Mouse (Mus musculus) heart, embryonic 14.5 days (tissue): Measurements from ENCODE around the gene Timmdc1. TPM values are rescaled to one million over a fixed set of nuclear protein-coding genes. Genes with fewer than 3 reads are reported as not detected.

Source experiments
- ATAC-seq: fragments of 200-750 bp; cut with Nextera tagmentation; 2 replicates; pipeline ENCODE4 v1.8.0; 2017; ENCODE audit warnings: low read depth, moderate TSS enrichment; ENCODE audit not compliant: insufficient number of reproducible peaks, insufficient read depth, low FRiP score
- H3K27ac ChIP-seq, 2 experiments: fragments of 200-500 bp in 1 of 2; fragments of 300-500 bp in 1 of 2; sonication (generic) in 1 of 2; replicated peaks in 1 of 2; 2 replicates each; pipeline ENCODE4 v1.5.1; 2012 to 2014; ENCODE audit warnings: low read depth in 2 of 2, low read length in 2 of 2, control low read depth in 1 of 2, mild to moderate bottlenecking in 1 of 2, mixed read lengths in 1 of 2; ENCODE audit not compliant: control insufficient read depth in 1 of 2, insufficient read depth in 1 of 2
- H3K27me3 ChIP-seq: fragments of 300-500 bp; sonication (generic); 2 replicates; pipeline ENCODE4 v1.6.1; 2014; ENCODE audit warnings: mild to moderate bottlenecking, low read length, control low read depth; ENCODE audit not compliant: control insufficient read depth, insufficient read depth
- H3K36me3 ChIP-seq: fragments of 300-500 bp; sonication (generic); 2 replicates; pipeline ENCODE4 v1.6.1; 2014; ENCODE audit warnings: mild to moderate bottlenecking, control low read depth, low read length, mixed read lengths; ENCODE audit not compliant: control insufficient read depth, insufficient read depth
- H3K4me1 ChIP-seq, 2 experiments: fragments of 200-500 bp in 1 of 2; fragments of 300-500 bp in 1 of 2; sonication (generic) in 1 of 2; 2 replicates each; pipeline ENCODE4 v1.6.1; 2012 to 2014; ENCODE audit warnings: low read length in 2 of 2, control low read depth in 1 of 2, mixed read lengths in 1 of 2; ENCODE audit not compliant: control insufficient read depth in 2 of 2, insufficient read depth in 2 of 2
- H3K4me2 ChIP-seq: fragments of 300-500 bp; sonication (generic); 2 replicates; pipeline ENCODE4 v1.6.1; 2014; ENCODE audit warnings: mild to moderate bottlenecking, low read length
- H3K4me3 ChIP-seq, 2 experiments: fragments of 200-500 bp in 1 of 2; fragments of 300-500 bp in 1 of 2; sonication (generic) in 1 of 2; 2 replicates each; pipeline ENCODE4 v1.5.1; 2012 to 2014; ENCODE audit warnings: low read length in 2 of 2, mild to moderate bottlenecking in 2 of 2, control low read depth in 1 of 2, low read depth in 1 of 2, moderate library complexity in 1 of 2; ENCODE audit not compliant: control insufficient read depth in 1 of 2, insufficient read depth in 1 of 2
- H3K9ac ChIP-seq: fragments of 300-500 bp; sonication (generic); 2 replicates; pipeline ENCODE4 v1.6.1; 2014; ENCODE audit warnings: mild to moderate bottlenecking, low read length
- H3K9me3 ChIP-seq: fragments of 300-500 bp; sonication (generic); 2 replicates; pipeline ENCODE4 v1.6.1; 2016; ENCODE audit warnings: low read length, control low read depth; ENCODE audit not compliant: control insufficient read depth
- WGBS: fragments of 180-500 bp; shearing (Covaris S2); extraction: QIAGEN DNeasy Blood & Tissue Kit; methylation state at CpG from one replicate; pipeline ENCODE4 v1.1.7; 2014; 5-methylcytosine and 5-hydroxymethylcytosine counted together
- polyA plus RNA-seq: library from polyadenylated mRNA; unstranded; fragments of >200 nt; fragmentation: Nextera tagmentation; extraction: Ambion mirVana; gene quantifications from 2 replicates; pipeline ENCODE4 v1.2.1, GENCODE M21; 2014

Timmdc1 gene
- polyA plus RNA-seq, 1 experiment from 2014 or later, result 34.4 TPM

GRCm38 (mm10) chr16:38519140-38519539 lies 3.3 kb downstream of the Timmdc1 start:
- Histone ChIP-seq H3K9me3 (no peaks in the 10 kb centered on the region), H3K4me3 (no peak overlapping the region), H3K4me2 (no peak overlapping the region), H3K27ac (no peak overlapping the region), H3K4me1 (peaks cover 4 to 9% of the 10 kb centered on the region in 2 experiments; a peak in 3 of 4 replicates), H3K9ac (no peak overlapping the region), H3K27me3 (no peaks in the 10 kb centered on the region), H3K36me3 (peaks cover 43% of the 10 kb centered on the region)
- no peak for ATAC-seq
- WGBS, result 86% methylated on average over 2 of the region's 2 CpGs

DNA sequence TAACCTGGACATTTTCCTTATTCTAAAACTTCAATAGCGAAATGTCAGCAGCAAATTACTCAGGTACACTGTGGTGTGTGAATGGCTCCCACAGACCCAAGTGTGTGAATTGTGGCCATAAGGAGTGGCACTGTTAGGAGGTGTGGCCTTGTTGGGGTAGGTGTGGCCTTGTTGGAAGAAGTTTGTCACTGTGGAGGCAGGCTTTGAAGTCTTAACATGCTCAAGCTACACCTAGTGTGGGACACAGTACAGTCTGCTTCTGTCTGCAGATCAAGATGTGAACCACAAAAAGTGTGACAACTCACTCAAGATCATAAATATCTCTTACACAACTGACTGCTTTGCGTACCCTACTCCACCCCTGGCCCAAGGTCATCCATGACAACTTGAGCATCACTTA lies 11.6 kb downstream of the Timmdc1 start:
- Histone ChIP-seq H3K9me3 (no peaks in the 10 kb centered on the region), H3K4me2 (no peak overlapping the region), H3K4me1 (no peaks in the 10 kb centered on the region), H3K27ac (no peak overlapping the region), H3K27me3 (no peaks in the 10 kb centered on the region), H3K36me3 (peaks cover 65% of the 10 kb centered on the region), H3K4me3 (no peak overlapping the region), H3K9ac (no peak overlapping the region)
- WGBS, result 96% methylated on average over 2 of the region's 2 CpGs
- ATAC-seq, result no peak

DNA sequence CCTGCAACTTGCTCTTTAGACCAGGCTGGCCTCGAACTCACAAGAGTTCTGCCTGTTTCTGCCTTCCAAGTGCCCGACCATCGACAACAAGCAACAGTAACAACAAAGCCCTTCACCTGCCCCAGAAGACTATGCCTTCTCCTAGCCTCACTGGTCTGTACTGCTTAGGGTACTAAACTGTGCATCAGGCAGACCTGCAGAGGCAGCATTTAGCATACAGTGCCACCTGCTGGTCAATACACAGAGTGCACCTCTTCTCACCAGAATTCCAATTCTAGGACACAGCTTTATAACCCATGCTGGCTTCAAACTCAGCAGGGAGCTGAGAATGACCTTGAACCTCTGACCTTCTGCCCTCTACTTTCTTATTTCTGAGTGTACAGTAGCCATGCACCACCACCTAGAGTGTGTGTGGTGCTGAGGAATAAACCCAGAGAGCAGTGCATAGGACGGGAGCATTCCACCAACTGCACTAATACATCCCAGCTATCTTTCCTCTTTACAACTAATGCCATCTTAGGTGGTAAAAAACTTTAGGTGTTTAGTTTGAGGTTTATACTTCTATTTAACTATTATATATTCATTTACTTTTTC lies 16.3 kb downstream of the Timmdc1 start:
- Histone ChIP-seq H3K4me3 (no peak overlapping the region), H3K9ac (no peak overlapping the region), H3K36me3 (peaks cover 74% of the 10 kb centered on the region), H3K4me1 (no peaks in the 10 kb centered on the region), H3K27ac (no peak overlapping the region), H3K9me3 (no peaks in the 10 kb centered on the region), H3K4me2 (no peak overlapping the region), H3K27me3 (no peaks in the 10 kb centered on the region)
- WGBS, result 58% methylated on average over 4 of the region's 4 CpGs
- ATAC-seq, result peak; percentile 71; the same call in 1 of the 2 replicates

GRCm38 (mm10) chr16:38503528-38503927 lies 18.9 kb downstream of the Timmdc1 start:
- WGBS, result 88% methylated on average over 4 of the region's 4 CpGs
- no peaks in the 10 kb centered on the region for H3K27me3 ChIP-seq
- H3K36me3 ChIP-seq, result peaks cover 82% of the 10 kb centered on the region
- no peaks in the 10 kb centered on the region for H3K4me1 ChIP-seq
- no peak overlapping the region for H3K4me3 ChIP-seq
- H3K9ac ChIP-seq, result no peak overlapping the region
- H3K9me3 ChIP-seq, result no peaks in the 10 kb centered on the region
- ATAC-seq, result no peak
- no peak overlapping the region for H3K27ac ChIP-seq
- H3K4me2 ChIP-seq, result no peak overlapping the region

- Histone ChIP-seq H3K9me3 (no peaks in the 10 kb centered on the region), H3K4me2 (no peak overlapping the region), H3K27ac (no peak overlapping the region), H3K9ac (no peak overlapping the region), H3K4me3 (no peak overlapping the region), H3K4me1 (no peaks in the 10 kb centered on the region), H3K27me3 (no peaks in the 10 kb centered on the region), H3K36me3 (peaks cover 84% of the 10 kb centered on the region)
- 92% methylated on average over 10 of the region's 10 CpGs for WGBS
- no peak for ATAC-seq
Observed at GRCm38 (mm10) chr16:38502469-38502868, 20.0 kb downstream of the Timmdc1 start.

- Histone ChIP-seq H3K9me3 (no peaks in the 10 kb centered on the region), H3K36me3 (peaks cover 50% of the 10 kb centered on the region), H3K27me3 (no peaks in the 10 kb centered on the region), H3K27ac (no peak overlapping the region), H3K4me1 (no peaks in the 10 kb centered on the region), H3K4me3 (no peak overlapping the region), H3K9ac (no peak overlapping the region), H3K4me2 (no peak overlapping the region)
- ATAC-seq, result no peak
- WGBS, result 77% methylated on average over 7 of the region's 7 CpGs
Observed at GRCm38 (mm10) chr16:38496604-38497140, 25.8 kb downstream of the Timmdc1 start.

DNA sequence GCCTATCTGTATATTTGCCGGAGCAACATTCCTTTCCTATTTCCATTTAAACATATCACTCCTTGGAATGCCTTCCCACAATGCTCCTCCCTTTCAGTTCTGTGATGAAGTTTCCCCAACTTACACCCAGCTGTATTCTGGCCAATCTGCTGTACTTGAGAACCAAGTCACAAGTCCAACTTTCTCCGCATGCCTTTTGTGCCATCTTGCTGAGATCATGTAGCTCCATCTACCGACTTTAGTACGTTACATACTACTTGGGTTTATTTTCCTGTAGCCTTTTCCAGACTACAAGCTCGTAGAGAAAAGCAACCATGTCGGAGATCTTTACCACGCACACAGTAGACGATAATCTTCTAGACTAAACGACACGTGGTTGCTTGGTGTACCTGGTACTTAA lies 28.6 kb downstream of the Timmdc1 start:
- no peak overlapping the region for H3K27ac ChIP-seq
- WGBS, result 71% methylated on average over 10 of the region's 10 CpGs
- no peak for ATAC-seq
- H3K27me3 ChIP-seq, result no peaks in the 10 kb centered on the region
- H3K36me3 ChIP-seq, result peaks cover 26% of the 10 kb centered on the region
- no peak overlapping the region for H3K9ac ChIP-seq
- no peaks in the 10 kb centered on the region for H3K4me1 ChIP-seq
- no peak overlapping the region for H3K4me2 ChIP-seq
- no peak overlapping the region for H3K4me3 ChIP-seq
- H3K9me3 ChIP-seq, result no peaks in the 10 kb centered on the region

- Histone ChIP-seq H3K27ac (no peak overlapping the region), H3K36me3 (peaks cover 12% of the 10 kb centered on the region), H3K9ac (no peak overlapping the region), H3K4me2 (no peak overlapping the region), H3K4me3 (no peak overlapping the region), H3K9me3 (no peaks in the 10 kb centered on the region), H3K27me3 (no peaks in the 10 kb centered on the region), H3K4me1 (no peaks in the 10 kb centered on the region)
- ATAC-seq, result no peak
- WGBS, result 78% methylated on average over 3 of the region's 3 CpGs
Observed at GRCm38 (mm10) chr16:38492551-38492950, 29.9 kb downstream of the Timmdc1 start.
